Mouse (Mus musculus) brain, embryonic 14.5 days (tissue): ENCODE results near the gene Lgi4. TPM values are rescaled to one million over a fixed set of nuclear protein-coding genes. Genes with fewer than 3 reads are reported as not detected.

Experiments
- DNase-seq: peaks from one replicate; pipeline ENCODE4 v3.0.0-alpha.2; 2011; ENCODE audit warnings: low read depth
- CTCF ChIP-seq: fragments of 200-500 bp; IDR thresholded peaks from 2 replicates; pipeline ENCODE4 v1.5.1; 2012; ENCODE audit warnings: inconsistent platforms, mild to moderate bottlenecking, moderate library complexity, borderline replicate concordance; ENCODE audit not compliant: insufficient read depth, insufficient read length; ENCODE audit errors: extremely low read depth
- POLR2A ChIP-seq: fragments of 200-500 bp; IDR thresholded peaks from 2 replicates; pipeline ENCODE4 v1.6.1; 2012; ENCODE audit warnings: mild to moderate bottlenecking, inconsistent platforms, borderline replicate concordance; ENCODE audit not compliant: poor library complexity, insufficient read depth, insufficient read length, severe bottlenecking; ENCODE audit errors: extremely low read depth
- polyA plus RNA-seq: library from polyadenylated mRNA; depleted of rRNA; stranded (reverse); fragments of >200 nt; gene quantifications from 2 replicates; pipeline ENCODE4 v1.2.3, GENCODE M21; 2012

Gene Lgi4
- polyA plus RNA-seq, 1 experiment = 0.79 TPM

DNA sequence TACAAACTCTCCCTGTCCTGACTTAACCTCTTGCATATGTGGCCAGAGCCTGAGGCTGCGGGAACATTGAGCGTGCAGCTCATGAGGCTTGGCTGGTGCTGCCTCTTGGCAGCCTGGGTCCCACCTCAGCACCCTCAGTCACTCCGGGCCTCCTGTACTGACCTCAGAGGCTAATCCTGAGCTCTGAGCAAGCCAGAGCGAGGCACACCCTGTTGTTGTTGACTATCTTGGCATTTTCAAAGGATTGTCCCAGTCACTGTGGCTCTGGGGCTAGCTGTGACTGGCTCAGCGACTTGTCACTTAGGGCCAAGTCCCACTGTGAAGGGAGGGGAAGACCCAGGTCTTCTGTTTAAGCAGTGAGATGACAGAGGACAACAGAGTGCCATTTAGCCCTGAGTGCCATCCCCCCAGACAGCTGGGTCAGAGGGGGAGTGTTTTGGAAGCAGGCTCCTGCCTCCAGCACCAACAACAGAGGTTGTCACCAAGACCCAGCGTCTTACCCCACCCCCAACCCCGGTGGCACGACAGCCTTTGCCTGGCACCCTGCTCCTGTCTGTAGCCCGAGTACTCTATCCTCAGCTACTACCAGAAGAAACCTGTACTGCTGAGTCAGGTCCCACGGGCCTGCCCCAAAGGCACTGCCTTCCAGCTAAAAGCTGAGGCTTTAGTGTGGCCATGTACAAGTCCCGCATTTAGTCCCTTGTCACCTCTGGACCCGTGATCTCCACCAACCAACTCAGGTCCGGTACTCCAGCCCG is 23.9 kb downstream of the Lgi4 start:
- no peak for DNase-seq
- TF ChIP-seq POLR2A (no peak), CTCF (no peak)

DNA sequence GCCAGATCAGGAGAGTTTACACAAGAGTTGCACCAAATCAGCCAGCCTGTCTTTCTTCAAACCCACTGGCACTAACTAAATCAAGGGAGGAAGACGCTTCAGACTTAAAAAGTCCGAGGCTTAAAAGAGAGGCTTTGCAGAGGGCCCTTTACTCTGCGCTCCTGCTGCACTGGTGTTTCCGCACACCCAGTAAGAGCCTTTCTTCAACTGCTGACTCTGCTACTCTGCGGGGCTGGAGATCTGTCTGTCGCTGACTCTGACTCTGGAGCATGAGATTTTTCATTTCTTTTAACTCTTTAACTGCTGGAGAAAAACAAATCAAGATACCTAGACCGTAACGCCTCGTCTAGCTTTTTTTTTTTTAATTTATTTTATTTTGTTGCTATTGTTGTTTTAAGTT is 25.0 kb downstream of the Lgi4 start:
- TF ChIP-seq CTCF (no peak), POLR2A (no peak)
- no peak for DNase-seq

DNA sequence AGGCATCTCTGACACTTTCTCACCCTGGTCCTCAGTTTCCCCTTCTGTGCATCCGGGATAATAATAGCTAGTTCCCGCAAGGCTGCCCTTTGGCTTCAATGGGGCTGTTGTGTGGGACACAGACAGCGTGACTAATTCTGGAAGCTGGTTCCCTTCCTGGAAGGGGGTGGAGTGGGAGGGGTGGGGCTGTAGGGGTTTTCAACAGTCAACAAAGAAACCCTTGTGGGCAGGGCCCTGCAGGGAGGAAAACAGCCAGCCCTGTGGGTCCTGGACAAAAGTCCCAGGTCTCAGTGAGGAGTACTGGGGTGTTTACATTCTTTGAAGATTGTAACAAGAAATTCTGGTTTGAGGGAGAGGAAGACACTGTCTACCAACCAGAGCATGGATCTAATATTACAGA is 26.0 kb downstream of the Lgi4 start:
- no peak for TF ChIP-seq CTCF
- no peak for TF ChIP-seq POLR2A
- DNase-seq = peak; percentile 48

DNA sequence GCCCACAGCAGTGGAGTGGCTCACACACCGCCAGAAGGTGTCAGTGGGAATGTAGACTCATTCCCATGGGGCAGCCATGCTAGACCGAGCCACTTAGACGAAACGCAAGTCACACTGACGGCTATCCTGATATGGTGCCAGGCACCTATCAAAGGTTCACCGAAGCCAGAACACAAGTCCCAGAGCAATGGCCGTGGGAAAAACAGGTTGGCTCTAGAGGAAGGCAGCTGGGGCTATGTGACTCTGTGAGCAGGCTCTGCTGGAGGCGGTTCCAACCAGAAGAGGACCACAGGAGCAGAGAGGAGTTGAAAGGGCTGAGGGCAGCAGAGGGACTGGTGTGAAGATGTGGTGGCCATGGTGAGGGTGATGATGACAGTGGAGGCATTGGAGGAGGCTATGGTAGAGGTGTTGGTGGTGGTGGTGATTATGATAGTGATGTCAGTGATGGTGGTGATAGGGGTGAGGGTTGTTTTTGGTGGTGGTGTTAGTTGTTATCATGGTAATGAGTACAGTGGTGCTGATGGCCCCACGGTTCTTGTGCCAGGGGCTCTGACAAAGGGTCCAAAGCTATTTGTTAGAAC is 27.1 kb downstream of the Lgi4 start:
- DNase-seq = no peak
- no peak for TF ChIP-seq CTCF
- no peak for TF ChIP-seq POLR2A

DNA sequence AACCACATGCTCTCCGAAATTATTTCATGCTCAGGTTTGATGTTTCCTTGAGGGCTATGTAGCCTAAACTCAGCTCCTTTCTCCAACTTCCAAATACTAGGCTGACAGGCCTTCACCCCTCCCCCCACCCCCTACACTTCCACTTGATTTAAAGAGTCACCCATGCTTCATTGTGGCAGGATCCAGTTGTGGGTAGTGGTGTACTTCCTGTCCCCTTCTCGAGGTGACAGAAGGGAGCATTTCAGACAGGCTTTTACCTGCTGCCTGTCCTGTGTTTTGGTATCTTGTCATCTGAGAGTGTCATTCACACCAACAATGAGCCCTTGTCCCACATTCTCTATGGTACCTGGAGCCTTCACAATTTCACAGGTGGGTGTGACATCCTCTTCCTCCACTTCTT is 28.1 kb downstream of the Lgi4 start:
- TF ChIP-seq POLR2A = no peak
- DNase-seq = no peak

DNA sequence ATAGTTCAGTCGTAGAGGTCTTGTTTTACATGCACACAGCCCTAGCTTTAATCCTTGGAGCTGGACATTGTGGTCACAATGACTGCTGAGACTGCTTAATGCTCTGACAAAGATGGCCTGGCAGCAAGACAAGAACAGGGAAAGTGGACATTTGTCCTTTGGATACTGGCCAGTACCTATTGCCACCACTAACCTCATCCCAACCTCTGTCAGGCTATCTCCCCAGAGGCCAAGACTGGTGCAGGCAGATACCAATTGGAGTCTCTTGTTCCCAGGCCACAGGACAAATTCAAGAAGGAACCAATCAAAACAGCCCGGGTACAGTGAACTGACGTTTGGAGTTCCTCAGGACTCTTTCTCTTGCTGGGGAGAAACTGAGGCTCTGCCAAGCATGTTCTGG is 29.1 kb downstream of the Lgi4 start:
- DNase-seq = no peak
- no peak for TF ChIP-seq POLR2A
- no peak for TF ChIP-seq CTCF

DNA sequence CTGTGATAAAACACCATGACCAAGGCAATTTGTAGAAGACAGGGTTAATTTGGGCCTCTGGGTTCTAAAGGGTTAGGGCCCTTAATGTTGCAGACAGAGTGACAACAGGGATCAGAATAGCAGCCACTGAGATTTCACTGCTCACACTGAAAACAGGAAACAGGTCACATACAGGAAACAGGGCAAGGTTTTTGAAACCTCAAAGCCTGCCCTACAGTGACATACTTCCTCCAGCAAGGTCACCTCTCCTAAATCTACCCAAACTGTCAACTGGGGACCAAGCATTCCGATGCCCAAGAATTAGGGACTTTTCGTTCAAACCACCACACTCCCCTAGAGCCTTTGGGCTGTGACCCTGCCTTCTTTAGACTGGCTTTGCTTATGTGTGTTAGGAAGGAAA is 30.6 kb downstream of the Lgi4 start:
- DNase-seq = no peak
- TF ChIP-seq CTCF = no peak
- TF ChIP-seq POLR2A = no peak

DNA sequence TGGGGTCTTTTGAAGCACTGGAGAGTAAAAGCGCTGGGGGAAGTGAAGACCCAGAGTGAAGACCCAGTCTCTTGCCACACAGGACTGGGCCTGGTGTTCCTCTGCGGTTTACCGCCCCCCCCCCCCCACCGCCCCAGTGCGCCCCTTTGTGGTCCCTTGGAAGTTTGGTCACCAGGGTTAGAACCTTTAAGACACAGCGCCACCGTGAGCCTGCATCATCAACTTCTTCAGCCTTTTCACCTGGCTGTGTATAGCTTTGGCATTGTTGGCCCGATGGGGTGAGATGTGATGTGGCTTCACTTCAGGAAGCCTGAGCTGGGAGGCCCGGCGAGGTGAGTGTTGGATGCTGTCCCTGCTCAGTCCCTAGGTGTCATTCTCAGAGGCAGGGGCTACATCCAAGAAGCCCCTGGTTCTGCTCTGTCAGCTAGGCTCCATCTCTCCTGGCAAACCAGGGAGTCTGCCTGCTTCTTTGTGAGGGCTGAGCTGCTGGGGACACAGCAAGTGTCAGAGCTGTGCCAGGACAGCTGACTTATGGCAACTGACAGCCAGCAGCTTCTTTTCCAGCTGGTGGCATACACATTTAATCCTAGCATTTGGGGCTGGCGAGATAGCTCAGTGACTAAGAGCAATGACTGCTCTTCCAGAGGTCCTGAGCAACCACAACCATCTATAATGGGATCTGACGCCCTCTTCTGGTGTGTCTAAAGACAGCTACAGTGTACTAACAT is 35.8 kb downstream of the Lgi4 start:
- DNase-seq = no peak
- TF ChIP-seq POLR2A (no peak), CTCF (0 out of 2 replicates have a peak, but pooled peaks have one; percentile 3)

DNA sequence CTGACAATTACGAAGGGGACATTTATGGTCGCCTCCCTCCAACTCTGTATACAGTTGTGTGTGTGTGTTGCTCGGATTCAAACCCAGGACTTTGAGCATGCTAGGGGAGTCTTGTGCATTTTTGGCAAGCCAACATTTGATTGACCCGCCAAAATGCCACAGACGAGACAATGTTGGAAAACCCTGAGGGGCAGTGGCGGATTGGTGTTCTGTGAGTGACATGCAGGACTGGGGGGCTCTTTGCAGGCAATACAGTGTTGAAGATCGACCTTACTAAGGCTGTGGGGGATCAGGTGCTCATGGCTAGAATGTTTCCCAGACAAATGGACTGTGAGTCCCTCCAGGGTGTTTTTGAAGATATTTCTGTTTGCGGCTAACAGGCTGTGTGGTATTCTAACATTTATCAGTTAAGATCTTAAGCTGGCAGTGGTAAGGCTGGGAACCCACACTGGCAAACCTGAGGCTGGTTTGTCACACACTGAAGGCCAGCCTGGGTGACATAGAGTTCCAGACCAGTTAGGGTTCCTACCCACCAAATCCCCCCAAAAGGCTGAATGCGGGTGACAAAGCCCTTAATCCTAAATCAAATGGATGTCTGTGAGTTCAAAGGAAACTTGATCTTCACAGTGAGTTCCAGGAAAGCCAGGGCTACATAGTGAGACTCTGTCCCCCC is 37.9 kb downstream of the Lgi4 start:
- TF ChIP-seq CTCF (no peak), POLR2A (no peak)
- DNase-seq = no peak

DNA sequence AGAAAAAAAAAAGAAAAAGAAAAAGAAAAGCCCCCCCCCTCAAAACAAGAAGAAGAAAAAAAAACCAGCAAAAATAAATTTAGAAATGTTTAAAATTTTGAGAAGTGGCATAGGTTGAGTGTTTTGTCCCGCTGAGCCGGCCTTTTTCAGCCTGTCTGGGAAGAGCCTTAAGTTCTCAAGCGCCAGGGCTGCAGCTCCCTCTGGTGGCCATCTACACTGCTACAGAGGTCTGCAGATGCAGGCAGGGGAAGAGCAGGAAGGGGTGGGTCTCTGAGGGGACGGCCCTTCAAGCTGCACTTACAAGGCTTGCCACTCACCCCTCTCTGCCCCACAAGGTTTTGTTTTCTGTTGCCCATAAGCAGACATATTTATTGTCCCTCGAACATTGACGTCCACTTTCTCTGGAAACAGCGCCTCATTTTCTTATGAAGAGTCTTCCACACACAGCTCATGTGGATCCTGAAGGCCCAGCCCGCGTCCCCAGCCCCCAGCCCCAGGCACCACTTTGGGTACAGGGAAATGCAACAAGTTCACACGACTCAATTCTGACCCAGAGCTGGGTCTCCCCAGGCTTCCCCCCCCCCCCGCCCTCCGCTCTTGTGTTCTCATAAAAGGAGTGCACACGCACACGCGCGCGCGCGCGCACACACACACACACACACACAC is 38.6 kb downstream of the Lgi4 start:
- peak; percentile 95 for DNase-seq
- TF ChIP-seq CTCF (peak; percentile 99), POLR2A (no peak)
